Mouse (Mus musculus) mouse trophoblast stem cell (cell line): Measurements from ENCODE around the gene Ccdc92.

Experiments
- in situ Hi-C, 2 experiments: fragments of 300-500 bp; cut with MseI, MboI; formaldehyde crosslinking; loops; 2 replicates in 1 of 2; 3 replicates in 1 of 2; pipeline ENCODE4 v1.15.1; 2025

Gene Ccdc92

GRCm38 (mm10) chr5:124862013-124862866 is at the start of gene Ccdc92, which contains the start of gene Zfp664:
Gene Ccdc92 (minus strand): TSS chr5:124862424.
Gene Zfp664 (plus strand): TSS chr5:124862691.
- in situ Hi-C loops: no loop called here

- in situ Hi-C loops: loop anchor here (5.0 to 10.0 kb wide), 3 partner anchors 103 to 366 kb away; no protein-coding TSS in a partner anchor
Observed at GRCm38 (mm10) chr5:124908860-124909259, 46.6 kb upstream of the Ccdc92 start.

- in situ Hi-C loops: loop anchor here (5.0 to 10.0 kb wide), 3 partner anchors 105 to 368 kb away; no protein-coding TSS in a partner anchor
Observed at GRCm38 (mm10) chr5:124906890-124907289, 44.7 kb upstream of the Ccdc92 start.

DNA sequence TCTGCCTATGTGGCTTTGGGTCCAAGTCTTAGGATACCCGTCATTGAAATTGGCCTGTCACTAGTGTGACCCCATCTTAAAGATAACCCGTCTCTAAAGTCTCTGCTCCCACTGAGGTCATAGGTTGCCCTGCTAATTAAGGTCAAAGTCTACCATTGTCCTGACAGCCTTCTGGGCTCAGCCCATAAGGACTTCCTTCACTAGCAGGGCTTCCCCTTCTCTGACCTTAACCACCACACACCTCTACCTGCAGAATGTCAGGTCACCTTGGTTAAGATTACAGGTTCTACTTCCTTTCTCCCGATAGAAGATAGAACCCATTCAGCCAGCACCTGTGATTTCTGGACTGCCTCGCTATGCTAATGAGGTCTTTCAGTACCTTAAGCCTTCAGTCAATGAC is 41.6 kb upstream of the Ccdc92 start:
- in situ Hi-C loops: loop anchor here (10.0 kb wide), 2 partner anchors 201 to 371 kb away; no protein-coding TSS in a partner anchor

- in situ Hi-C loops: loop anchor here (10.0 kb wide), 2 partner anchors 203 to 373 kb away; no protein-coding TSS in a partner anchor
Observed at GRCm38 (mm10) chr5:124902195-124902594, 40.0 kb upstream of the Ccdc92 start.

GRCm38 (mm10) chr5:124901675-124902074 is 39.5 kb upstream of the Ccdc92 start:
- in situ Hi-C loops: loop anchor here (10.0 kb wide), 2 partner anchors 203 to 373 kb away; no protein-coding TSS in a partner anchor

DNA sequence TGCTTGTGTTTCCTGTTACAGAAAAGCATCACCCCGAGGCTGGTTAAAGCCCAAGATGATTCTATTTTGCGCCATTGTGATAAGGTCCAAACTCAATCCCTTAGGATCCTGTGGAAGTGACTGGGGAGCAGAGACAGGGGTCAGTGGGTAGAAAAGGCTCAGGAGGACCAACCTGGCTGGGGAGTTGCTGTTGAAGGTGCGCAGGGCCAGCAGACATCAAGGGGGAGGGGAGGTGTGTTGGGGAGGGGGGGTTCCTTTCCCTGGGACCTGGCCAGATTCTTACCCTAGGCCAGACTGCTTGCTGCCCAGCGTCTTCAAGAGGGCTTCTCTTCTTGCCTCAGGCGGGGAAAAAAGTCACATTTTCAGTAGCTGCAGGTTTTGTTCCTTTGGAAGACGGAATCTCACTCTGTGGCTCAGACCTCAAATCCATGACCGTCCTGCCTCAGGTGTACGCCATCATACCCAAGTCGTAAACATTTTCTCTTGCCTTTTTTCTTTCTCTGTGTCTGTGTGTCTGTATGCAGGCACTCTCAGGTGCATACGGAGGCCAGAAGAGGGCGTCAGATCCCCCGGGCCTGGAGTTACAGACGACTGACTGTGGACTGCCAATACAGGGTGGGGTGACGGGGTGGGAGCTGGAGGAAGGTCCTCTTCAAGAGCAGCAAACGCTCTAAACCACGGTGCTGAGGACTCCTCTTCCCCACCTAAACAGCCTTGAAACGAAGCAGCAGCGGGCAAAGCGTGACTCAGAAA is 38.7 kb upstream of the Ccdc92 start:
- in situ Hi-C loops: loop anchor here (10.0 kb wide), 2 partner anchors 204 to 374 kb away; no protein-coding TSS in a partner anchor

- in situ Hi-C loops: loop anchor here (10.0 kb wide), 2 partner anchors 205 to 375 kb away; no protein-coding TSS in a partner anchor
Observed at GRCm38 (mm10) chr5:124899945-124900631, 37.9 kb upstream of the Ccdc92 start.

DNA sequence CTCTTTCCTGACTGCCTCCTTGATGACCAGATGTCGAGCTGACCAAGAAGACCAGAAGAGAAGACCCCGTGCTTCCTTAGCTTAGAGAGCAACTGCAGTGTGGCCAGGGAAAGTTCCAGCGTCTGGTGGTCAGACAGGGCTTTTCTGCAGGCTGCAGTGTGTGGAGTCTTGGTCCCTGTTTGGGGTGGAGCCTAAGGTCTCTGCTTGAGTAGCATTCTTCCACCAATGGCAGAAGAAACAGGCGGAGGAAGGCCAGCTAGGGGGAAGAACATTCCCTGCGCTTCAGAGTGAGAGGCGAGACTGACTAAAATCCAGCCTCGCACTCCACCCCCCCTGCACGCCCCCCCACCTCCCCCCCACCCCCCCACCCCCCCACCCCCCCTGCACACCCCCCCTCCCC is 33.9 kb upstream of the Ccdc92 start:
- in situ Hi-C loops: no loop called here

- in situ Hi-C loops: no loop called here
Observed at GRCm38 (mm10) chr5:124891921-124892370, 29.7 kb upstream of the Ccdc92 start.

DNA sequence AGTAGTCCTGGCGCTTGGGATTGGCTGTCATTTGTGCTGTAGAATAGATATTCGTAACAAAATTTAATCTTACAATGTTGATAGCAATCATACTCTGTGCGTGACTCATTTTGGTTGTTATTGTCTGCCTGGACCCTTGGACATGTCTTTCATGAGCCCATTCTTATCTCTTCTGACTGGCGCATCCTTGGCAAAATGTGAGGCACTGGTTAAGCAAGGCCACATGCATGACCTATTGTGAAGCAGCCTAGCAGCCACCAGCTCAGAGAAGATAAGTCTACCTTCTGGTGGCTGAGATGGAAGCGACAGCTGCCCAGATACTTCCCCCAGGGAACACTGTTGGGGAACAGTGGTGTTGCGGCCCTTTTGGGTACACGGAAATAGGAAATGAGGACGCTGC is 26.4 kb upstream of the Ccdc92 start:
- in situ Hi-C loops: no loop called here

DNA sequence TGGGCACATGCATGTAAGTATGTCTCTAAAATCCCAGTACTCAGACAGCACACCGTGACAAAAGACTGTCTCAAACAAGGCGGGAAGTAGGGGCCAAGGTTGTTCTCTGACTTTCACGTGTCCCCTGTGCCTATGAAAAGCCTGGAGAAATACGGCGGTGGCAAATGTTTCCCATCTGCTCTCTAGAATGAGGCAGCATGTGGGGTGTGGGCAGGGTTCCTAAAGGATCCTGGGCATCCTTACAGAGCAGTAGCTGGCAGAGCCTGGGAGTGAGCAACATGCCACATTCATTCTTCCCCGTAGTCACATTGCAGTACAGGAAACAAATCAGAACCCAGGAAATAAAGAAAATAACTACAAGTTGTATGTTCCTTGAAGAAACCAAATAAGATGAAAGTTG is 21.7 kb upstream of the Ccdc92 start:
- in situ Hi-C loops: no loop called here

- in situ Hi-C loops: no loop called here
Observed at GRCm38 (mm10) chr5:124879801-124880200, 17.6 kb upstream of the Ccdc92 start.

DNA sequence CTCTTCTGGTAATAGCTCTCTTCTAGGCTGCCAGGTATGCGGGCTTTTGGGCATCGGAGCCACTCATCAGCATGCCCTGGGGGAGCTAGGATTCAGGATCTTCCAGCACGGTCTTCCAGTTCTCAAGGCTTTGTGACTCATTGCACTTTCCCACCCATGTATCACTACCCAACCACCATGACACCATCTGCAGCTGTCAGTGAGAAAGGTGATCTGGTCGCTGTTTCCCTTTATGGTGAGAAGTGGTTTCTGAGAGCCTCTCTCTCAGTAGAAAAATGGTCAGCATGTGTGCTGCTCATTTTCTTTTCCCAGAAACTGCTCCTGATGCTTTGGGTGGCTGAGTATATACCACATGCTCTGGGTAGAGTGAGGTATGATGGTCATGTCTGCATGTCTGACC is 17.0 kb upstream of the Ccdc92 start:
- in situ Hi-C loops: no loop called here

GRCm38 (mm10) chr5:124873890-124874601 is 11.8 kb upstream of the Ccdc92 start:
- in situ Hi-C loops: no loop called here

- in situ Hi-C loops: no loop called here
Observed at GRCm38 (mm10) chr5:124873096-124873495, 10.9 kb upstream of the Ccdc92 start.

DNA sequence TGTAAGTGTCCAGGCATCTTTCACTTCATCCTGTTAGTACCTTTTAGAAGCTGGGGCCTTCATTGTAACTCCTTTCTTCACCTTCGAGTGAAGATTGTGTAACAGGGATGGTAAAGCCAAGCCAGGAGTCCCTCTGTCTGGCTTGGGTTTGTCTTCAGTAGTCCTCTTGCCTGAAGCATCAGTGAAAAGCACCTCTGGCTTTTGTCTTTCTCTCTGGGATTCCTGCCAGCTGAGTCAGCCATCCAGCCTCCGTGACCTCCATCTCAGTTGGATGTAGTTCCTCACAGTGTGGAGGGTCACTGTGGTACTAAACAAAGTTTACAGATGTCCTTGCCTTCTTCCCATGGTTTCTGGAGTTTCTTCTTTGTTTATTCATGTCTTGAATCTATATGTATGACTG is 9.8 kb upstream of the Ccdc92 start:
- in situ Hi-C loops: no loop called here

GRCm38 (mm10) chr5:124868981-124869380 is 6.8 kb upstream of the Ccdc92 start:
- in situ Hi-C loops: no loop called here

DNA sequence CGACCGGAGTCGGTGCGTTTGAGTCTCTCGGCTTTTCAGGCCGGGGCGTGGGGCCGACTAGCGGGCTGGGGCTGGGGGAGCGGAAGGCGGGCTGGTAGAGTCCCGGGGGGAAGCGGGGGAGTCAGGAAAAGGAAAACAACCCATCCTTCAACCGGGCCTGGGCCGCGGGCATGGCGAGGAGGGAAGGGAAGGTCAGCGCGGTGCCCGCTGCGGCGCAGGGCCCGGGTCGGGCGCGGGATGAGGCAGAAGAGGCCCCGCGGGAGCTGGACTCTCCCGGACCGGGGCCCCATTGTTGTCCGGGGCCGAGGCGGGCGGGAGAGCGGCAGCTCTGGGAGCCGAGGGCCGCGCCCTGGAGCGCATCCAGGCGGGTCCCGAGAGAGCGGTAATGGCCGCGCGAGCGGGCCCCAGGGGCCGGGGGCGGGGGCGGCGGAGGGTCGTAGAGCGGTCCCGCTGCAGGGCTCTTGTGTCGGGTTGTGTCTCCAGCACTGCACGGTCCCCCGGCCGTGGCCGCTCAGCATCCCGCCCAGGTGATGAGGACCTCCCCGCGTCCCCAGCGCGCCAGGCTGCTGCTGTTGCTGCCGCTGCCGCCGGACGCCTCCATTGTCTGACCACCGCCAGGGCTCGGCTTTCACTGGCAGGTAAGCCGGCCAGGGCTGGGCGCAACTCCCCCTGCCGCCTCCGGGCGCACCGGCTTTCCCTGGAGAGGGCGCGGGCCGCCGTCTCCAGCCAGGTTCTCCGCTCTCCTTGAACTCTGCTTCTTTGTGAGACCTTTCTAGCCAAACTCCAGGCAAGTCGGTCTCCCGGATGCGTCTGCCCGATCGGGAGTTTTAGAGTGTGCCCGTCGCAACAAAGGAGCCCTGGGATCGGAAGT is 882 bp upstream of the Ccdc92 start:
- in situ Hi-C loops: no loop called here

DNA sequence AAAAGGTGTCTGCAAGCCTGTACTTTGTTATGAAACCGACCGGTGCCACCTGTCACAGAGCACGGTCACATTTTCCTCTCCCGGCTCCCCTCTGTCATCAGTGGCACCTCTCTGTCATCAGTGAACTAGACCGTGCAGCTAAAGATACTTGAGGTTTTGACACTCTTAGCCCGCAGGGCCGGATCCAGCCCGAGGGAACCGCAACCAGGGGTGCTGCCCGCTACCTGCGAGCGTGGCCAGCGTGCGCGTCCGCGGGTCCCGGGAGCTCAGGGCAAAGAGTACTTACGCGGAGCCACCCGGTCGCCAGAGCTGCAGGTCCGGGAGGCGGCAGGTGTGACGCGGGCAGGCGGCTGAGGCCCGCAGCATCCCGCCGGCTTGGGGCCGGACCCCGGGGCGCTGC is 761 bp downstream of the Ccdc92 start:
- in situ Hi-C loops: no loop called here
